Mouse (Mus musculus) left cerebral cortex, postnatal 36 days (tissue): ENCODE measurements around the gene Igfbp5. TPM values are rescaled to one million over a fixed set of nuclear protein-coding genes. Genes with fewer than 3 reads are reported as not detected.
A peak's percentile ranks its signal among the peaks of the same experiment; 100 is the strongest.

Source experiments
- DNase-seq, 2 experiments: peaks; one replicate each; pipeline ENCODE4 v3.0.0; 2021 to 2022; ENCODE audit warnings: low spot score in 2 of 2, mixed read lengths in 1 of 2
- intact Hi-C: fragments of 180-260 bp; cut with DNase I; formaldehyde crosslinking; loops from one replicate; pipeline ENCODE4 v1.15.1; 2025
- total RNA-seq, 2 experiments: library from RNA; stranded (reverse); gene quantifications; 2 replicates each; pipeline ENCODE4 v1.2.3; 2021

Igfbp5 gene
- total RNA-seq = 10 to 100 TPM; 52.4 to 61.4 TPM

DNA sequence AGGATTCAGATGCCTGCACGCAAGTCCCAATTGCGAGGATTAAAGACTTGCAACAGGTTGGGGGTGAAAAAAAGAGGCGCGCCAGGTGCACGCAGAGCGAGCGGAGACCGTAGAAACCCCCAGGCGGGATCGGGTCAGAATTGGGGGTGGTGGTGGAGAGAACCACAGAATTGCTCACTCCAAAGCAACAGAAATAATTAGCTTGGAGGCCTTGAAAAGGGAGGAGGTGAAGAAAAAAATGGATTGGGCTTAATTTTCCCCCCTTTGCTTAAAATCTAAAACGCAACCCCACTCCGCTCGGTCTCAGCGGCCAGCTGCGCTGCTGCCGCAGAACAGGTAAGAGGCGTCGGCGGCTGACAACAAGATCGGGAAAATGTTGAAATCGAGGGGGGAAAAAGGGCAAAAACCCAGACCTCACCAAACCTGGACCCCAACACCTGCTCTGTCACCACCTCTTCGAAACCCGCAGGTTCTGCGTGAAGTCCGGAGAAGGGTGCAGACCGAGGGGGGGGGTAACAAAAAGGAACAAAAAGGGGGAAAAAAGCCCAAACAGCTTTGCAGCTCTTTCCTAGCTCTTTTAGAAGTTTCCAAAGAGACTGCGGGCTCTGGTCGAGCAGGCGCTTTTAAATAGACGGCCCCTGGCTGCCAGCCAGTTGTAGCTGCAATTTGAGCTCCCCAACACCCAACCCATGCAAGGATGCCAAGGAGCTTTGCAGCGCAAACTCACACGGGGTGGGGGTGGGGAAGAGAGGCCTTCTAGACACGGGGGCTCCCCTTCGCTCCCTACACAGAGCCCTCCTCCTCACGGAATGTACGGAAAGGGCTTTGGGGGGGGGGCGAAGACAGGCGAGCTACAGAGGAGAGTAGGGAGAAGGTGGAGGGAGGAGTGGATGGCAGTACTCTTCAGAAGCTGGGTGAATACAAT is at the start of gene Igfbp5:
Gene Igfbp5 (minus strand): TSS at position 598 of the 925 bp plus-strand sequence.
- intact Hi-C loops = loop anchor here (5.0 kb wide), 1 partner anchor 398 kb away; no protein-coding TSS in a partner anchor
- peak; percentile 48 to 62 for DNase-seq

GRCm38 (mm10) chr1:72914815-72915214 is 40.1 kb upstream of the Igfbp5 start:
- peak; percentile 9 to 21 for DNase-seq

DNA sequence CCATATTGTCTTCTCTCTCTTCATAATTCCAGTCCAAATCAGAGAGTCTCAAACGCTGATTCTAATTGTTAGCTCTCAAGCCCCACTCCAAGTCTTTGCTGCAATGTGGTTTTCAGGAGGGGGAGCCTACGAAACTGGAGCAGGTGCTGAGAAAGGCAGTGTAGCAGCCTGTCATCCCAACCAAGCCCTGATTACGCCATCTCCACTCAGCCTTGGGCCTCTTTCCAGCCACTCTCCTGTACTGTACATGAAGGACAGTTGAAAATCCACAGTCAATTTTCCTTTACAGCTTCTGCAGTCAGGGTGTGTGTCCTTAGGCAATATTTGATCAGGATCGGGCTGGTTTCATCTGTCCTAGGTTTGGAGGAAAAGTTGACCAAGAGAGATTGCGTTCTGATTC is 38.4 kb upstream of the Igfbp5 start:
- DNase-seq = no peak
- intact Hi-C loops = no loop called here

More at GRCm38 (mm10) chr1:72914815-72915214, 40.1 kb upstream of the Igfbp5 start:
- intact Hi-C loops = no loop called here

DNA sequence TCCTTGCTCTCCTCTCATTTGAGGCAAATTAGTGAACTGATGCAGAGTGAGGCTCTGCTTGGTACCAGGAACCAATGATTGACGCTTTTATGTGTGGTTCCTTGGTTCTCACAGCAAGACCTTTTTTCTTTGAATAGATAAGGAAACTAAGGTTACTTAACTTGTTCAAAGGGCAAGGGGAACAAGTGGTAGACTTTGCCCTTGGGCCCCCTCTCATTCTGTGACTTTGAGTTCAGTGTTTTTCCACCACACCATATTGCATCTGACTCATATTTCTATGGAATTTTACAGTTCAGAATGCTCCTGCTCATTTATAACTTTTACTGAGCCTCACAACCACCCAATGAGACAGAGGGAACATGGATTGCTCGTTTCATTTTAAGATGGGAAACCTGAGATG is 21.1 kb upstream of the Igfbp5 start:
- intact Hi-C loops = no loop called here
- DNase-seq = no peak

DNA sequence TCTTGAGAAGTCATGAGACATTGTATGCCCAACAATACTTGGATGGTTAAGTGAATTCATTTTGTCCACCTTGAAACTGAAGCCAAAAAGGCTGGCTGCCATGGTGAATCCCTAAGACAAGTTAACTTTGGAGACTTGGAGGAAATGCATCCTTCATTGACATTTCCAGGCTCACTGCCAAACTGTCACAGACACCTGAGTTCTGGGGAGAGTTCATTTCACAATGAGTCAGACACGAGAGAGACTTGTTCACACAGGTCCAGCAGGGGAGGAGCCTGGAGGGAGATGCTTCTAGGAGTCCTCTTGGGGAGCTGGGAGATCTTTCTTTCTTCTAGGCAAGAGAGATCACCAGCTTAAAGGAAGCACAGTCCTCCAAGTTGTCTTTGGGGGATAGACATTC is 13.2 kb upstream of the Igfbp5 start:
- intact Hi-C loops = no loop called here
- no peak for DNase-seq

DNA sequence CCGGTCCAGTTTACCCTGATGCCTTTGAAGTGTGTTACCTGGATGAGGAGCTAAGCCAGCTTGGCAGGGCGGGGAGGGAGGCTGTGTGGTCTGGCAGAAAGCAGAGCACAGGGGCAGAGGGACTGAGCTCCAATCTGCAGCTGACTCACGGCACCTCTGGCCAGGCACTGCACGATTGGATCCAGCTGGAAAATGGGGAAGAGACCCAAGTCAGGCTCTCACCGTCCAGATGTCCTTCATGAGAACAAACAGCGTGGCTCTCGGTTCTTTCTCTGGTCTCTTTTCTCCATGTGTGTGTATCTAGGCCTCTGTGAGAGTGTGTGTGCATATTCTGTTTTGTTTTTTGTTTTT is 11.1 kb upstream of the Igfbp5 start:
- DNase-seq = no peak
- intact Hi-C loops = no loop called here

DNA sequence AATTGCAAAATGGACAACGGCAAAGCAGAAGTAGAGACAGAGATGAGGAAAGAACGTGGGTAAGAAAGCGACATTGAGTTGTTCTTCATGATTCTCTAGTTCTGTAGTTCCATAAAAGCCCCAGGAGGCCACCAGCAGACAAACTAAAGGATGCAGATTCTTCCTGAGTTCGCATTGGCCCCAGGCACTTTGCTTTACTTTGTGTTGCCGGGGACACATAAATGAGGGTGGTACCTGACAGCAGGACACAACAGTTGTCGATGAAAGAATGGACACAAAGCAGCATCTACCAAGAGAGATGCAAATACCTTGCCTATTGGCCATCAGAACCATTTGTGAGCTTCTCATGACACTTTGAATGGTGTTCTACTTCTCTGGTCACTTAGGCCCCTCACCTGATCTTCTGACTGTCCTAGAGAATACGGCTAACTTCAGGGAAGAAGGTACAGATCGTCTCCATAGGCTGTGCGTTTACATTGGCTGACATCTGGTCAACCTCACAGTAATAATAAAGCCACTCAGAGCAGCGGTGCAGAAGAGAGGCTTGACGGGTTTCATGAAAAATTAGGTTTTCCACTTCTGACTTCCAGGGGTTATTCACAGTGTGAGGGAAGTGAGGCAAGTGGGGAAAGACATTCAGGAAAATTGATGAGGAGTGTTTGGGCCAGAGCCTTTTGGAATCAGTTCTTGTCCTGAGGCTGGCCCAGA is 10.6 kb upstream of the Igfbp5 start:
- intact Hi-C loops = no loop called here
- DNase-seq = no peak

- intact Hi-C loops = loop anchor here (5.0 kb wide), 1 partner anchor 393 kb away; no protein-coding TSS in a partner anchor
- DNase-seq = no peak
These were observed 4.6 kb upstream of the Igfbp5 start for GRCm38 (mm10) chr1:72879319-72879634.

DNA sequence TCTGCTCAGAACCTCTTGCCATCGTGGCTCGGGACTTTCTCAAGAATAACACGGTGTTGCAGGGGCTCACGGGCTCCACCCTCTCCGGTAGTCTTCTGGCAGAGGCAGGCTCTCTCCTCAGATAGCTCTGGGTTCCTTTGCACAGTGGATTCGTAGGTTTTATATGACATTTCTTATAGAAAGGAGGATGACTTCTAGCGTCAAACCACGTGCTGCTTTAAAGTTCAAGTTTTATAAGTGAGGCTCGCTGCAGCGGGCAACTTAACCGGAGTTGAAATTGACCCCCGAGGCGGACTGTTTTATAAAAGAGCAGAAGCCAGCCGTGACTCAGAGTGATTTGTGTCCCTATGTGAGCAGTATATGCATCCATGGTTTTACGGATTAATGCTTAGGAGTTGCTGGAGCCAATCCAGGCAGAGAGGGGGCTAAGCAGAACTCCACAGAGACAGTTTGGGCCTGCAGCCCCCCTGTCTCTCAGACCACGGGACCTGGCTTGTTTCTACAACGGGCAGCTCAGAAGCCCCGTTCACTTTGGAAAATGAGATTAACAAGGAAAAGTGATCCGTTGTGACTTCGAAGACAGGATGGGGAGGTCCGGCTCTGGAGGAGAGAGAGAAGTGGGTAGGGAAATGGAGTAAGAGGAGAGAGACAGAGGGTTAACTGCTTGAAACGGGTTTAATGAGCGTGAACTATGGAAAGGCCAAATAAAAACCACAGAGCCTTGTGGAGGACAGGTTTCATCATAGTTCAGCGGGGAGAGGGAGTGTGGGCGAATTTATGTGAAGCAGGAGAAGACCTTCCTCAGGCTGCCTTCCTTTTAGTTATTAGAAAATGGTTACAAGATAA is 4.0 kb upstream of the Igfbp5 start:
- intact Hi-C loops = loop anchor here (5.0 kb wide), 1 partner anchor 394 kb away; no protein-coding TSS in a partner anchor
- no peak for DNase-seq

DNA sequence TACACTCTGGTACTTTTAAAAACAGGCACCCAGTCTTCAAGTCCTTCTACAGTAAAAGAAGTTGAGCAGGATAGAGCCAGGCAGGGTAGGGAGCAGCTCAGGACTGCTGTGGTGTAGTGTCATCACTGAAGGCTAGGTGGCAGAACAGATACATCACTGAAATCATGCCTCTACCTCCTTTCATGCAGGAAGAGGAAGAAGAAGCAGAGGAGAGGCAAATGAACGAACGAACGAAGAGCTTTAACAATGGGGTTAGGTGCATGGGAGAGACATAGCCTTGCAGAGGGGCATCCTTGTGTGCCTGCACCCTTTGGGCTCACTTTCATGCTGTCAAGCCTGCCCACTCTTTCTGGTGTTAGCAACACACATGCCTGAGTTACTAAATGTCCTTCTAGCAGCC is 3.2 kb upstream of the Igfbp5 start:
- intact Hi-C loops = loop anchor here (2.0 to 5.0 kb wide), 2 partner anchors 394 to 949 kb away; no protein-coding TSS in a partner anchor
- DNase-seq = peak; percentile 39 to 57

DNA sequence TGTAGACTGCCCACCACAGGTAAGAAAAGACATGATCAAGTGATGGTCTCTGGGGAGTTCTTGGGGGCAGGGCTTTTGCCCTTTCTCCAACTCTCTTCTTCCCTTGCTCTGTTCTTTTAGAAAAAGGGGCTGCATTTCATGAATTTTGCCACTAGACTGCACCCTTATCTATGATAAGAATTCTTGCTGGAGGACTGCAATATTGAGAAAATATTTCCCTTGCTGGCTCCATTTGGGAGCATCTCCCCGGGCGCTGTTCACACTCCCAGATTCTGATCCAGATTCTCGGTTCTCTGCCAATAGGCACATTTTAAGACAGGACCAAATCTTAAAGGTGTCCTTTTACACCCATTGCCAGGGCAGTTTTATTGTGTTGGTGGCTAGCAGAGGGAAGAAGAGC is 1.4 kb upstream of the Igfbp5 start:
- no peak for DNase-seq

GRCm38 (mm10) chr1:72875708-72876107 is 1.0 kb upstream of the Igfbp5 start:
- no peak for DNase-seq
- intact Hi-C loops = loop anchor here (1.0 to 5.0 kb wide), 3 partner anchors 397 to 951 kb away; no protein-coding TSS in a partner anchor

More for the DNA sequence above, 1.4 kb upstream of the Igfbp5 start:
- intact Hi-C loops = loop anchor here (1.0 to 5.0 kb wide), 3 partner anchors 396 to 951 kb away; no protein-coding TSS in a partner anchor

DNA sequence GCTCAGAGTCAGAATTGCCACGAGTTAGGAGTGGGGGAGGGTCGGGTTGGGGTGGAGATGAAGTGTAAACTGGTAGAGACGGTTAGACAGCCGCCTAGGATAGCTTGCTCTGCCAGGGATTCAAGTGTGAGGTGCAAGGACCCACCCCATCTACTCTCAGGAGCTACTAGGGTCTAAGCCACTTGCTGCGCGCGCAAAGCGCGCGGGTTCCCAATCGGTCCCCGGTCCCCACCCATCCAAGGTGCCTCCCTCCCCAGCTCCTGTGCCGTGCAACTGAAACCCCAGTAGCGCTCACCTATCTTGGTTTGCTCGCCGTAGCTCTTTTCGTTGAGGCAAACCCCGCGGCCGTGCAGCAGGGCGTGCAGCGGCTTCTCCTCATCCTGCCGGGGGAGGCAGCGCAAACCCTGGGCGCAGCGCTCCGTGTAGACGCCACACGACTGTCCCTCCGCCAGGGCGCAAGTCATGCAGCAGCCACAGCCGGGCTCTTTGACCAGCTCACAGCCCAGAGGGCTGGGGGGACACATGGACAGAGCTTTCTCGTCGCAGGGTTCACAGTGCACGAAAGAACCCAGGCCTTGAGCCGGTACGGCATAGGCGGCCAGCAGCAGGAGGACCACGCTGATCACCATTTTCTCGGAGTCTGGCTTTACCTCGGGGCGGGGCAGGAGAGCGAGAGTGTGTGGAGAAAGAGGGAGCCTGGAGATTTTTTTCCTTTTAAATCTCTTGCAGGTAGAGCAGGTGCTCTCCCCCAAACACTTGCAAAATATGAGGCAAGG is 985 bp downstream of the Igfbp5 start:
- intact Hi-C loops = no loop called here

GRCm38 (mm10) chr1:72873078-72873477 is 1.6 kb downstream of the Igfbp5 start:
- intact Hi-C loops = no loop called here
- no peak for DNase-seq

More for the DNA sequence above, 985 bp downstream of the Igfbp5 start:
- peak; percentile 80 to 83 for DNase-seq

DNA sequence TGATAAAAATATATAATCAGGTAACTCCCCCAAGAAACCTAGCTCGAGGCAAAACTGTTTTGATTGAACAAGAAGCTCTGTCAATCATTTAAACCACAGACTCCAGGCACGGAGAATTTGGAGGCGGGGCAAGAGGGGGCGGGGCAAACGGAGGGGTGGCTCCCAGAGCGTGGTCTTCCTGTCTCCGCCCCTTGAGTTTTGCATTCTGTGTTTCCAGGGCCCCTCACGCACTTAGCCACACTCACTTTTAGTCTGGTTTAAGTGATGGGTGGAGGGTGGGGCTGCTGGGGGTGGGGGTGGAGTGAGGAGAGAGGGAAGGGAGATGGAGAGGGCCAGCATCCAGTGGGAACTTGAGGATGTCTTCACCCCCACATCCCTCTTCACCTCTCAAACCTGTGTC is 2.2 kb downstream of the Igfbp5 start:
- peak; percentile 52 to 63 for DNase-seq
- intact Hi-C loops = no loop called here

- intact Hi-C loops = no loop called here
- peak; percentile 73 to 82 for DNase-seq
These were observed 2.8 kb downstream of the Igfbp5 start for GRCm38 (mm10) chr1:72871697-72872411.

DNA sequence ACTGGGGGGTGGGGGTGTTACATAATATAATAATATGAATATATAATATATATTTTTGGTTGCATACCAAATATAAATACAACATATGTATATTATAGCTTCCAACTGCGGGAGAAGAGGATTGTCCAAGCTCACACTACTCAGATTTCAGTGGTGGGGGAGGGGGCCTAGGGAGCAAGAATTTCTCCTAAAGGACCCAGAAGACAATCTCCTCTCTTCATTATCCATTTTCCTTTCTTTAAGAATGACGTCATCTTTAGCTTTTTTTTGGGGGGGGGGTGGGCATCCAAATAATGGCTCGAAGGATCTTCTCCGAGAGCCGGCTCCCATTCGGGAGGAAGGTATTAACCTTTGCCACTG is 3.4 kb downstream of the Igfbp5 start:
- no peak for DNase-seq
- intact Hi-C loops = no loop called here

DNA sequence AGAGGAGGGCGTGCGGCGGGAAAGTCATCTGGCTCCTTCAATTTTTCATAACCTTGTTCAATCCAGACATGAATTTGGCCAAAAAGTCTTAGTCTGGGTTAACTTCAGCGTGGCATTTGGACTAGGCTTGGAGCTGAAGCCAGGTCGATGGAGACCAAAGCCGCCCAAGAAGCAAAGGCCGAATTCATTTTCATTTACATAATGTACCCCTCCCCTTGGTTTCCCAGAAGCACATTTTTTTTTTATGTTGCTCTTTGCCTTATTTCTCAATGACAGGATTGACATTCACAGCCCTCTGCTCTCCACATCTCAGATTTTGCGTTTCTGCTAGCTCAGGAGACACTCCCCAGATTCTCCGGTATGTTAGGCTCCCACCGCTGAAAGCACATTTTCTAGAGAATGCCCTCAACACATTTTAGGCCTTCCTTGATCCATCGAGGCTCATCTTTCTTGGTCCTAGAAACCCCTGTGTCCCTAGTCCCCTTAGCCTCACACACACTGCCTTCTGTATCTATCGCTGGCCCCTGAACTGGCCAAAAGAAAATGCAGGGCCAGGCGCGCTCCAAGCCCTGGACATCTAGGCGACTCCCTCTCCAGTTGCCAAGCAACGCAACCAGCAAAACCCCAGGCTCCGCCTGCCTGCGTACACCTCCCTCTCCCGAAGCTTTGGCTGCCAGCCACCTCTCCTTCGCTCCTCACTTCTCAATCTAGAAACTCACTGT is 3.9 kb downstream of the Igfbp5 start:
- intact Hi-C loops = no loop called here
- peak; percentile 90 to 91 for DNase-seq
